Mouse (Mus musculus) CD8-positive naive resting alpha-beta T cell, adult 2 months (primary cell): ENCODE measurements around the gene B9d1.

Experiments
- DNase-seq, 2 experiments: peaks; one replicate each; pipeline ENCODE4 v3.0.0; 2022; ENCODE audit warnings: low read depth in 2 of 2, low spot score in 2 of 2

The B9d1 gene

GRCm38 (mm10) chr11:61487936-61488335 lies 17.0 kb upstream of the B9d1 start:
- no peak for DNase-seq

DNA sequence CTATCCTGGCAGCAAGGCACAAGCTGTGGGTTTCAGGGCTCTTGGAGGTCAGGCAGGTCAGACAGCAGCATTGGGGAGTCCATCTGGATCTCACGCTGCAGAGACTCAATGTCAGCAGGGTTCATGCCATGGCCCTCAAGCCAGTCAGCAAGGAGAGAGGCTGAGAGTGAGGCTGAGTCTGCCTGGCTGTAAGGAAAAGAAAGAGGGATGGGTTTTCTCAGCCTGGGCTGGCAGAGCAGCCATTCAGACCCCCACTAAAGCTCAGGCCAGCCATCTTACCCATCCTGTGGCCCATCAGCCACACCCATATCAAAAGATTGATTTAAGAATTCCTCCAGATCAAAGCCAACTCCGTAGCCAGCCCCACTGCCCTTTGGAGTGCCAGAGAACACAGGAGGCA lies 15.9 kb upstream of the B9d1 start:
- DNase-seq, result no peak

- no peak for DNase-seq
Measured at GRCm38 (mm10) chr11:61489874-61490273, 15.1 kb upstream of the B9d1 start.

GRCm38 (mm10) chr11:61490944-61491520 lies 13.9 kb upstream of the B9d1 start:
- no peak for DNase-seq

- DNase-seq, result no peak
Measured at GRCm38 (mm10) chr11:61492749-61493401, 12.1 kb upstream of the B9d1 start.

DNA sequence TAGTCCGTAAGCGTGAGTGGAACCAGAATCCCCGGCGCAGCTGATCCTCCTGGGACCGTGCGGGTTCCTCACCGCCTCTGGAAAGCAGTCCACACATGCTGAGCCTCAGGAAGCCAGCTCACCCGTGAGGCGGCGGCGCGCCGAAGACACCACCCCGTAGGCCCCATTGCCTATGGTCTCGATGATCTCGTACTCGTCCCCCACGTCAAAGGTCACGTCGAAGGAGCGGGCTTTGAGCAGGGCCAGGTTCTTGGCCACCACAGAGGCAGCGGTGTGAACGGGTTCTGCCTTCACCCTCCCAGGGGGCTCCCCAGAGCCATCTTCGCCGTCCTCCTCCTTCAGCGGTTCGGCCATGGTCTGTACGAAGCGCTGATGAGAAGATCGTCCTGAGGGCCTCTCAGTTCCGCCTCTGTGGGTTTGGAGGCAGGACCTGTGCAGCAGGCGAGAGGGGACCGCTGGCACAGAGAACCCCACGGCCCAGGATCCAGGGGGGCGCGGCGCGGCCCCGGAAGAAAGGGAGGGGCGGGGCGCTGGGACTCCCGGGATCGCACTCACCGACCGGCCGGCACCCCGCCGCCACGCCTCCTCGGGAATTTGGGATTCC lies 11.3 kb upstream of the B9d1 start:
- DNase-seq, result no peak

GRCm38 (mm10) chr11:61494129-61494997 lies 10.6 kb upstream of the B9d1 start, which contains the start of gene Mapk7:
Gene Mapk7, minus strand, starts transcription at chr11:61494406.
- DNase-seq, result peak; percentile 92

DNA sequence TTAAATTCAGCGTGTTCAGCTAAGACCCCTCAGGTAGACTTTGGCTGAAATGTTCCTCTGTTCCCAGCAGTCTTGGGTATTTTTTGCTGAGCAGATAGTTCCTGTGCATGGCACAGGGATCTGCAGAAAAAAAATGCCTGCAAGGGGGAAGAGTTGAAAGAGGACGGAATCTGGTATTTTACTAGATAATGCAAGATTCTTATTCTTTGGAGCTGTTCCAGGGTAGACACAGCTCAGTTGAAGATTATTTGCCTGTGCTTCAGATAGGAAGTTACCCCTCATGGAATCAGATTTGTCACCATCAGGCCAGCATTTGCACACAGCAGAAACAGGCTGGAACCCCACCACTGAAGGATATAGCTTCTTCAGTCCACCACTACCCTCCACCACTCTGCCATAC lies 9.4 kb upstream of the B9d1 start:
- no peak for DNase-seq

- no peak for DNase-seq
Measured at GRCm38 (mm10) chr11:61497490-61497889, 7.5 kb upstream of the B9d1 start.

DNA sequence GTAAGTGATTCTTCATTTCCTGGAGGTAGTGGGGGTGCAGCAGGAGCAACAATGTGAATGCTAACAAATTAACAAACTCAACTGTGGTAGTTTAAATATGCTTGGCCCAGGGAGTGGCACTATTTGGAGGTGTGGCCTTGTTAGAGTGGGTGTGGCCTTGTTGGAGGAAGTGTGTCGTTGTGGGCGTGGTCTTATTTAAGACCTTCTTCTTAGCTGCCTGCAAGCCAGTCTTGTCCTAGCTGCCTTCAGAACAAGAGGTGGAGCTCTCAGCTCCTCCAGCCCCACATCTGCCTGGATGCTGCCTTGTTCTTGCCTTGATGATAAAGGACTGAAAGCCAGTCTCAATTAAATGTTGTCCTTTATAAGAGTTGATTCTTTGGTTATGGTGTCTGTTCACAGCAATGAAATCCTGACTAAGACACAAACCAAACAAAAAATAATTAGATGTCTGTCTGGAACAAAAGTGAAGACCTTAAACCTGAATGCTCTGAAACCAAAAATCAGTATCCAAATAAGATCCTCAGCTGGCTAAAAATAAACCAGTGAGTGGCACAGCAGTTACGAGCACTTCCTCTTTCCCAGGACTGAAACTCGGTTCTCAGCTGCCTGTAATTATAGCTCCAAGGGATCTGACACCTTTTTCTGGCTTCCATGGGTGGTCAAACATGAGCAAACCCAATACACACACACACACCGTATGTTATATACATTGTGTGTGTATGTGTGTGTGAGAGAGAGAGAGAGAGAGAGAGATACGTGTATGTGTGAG lies 6.0 kb upstream of the B9d1 start:
- DNase-seq, result no peak

GRCm38 (mm10) chr11:61503933-61504332 lies 1.0 kb upstream of the B9d1 start:
- DNase-seq, result no peak

- no peak for DNase-seq
Measured at GRCm38 (mm10) chr11:61514953-61515352, 10.0 kb downstream of the B9d1 start.

GRCm38 (mm10) chr11:61517971-61518370 lies 13.0 kb downstream of the B9d1 start:
- no peak for DNase-seq

DNA sequence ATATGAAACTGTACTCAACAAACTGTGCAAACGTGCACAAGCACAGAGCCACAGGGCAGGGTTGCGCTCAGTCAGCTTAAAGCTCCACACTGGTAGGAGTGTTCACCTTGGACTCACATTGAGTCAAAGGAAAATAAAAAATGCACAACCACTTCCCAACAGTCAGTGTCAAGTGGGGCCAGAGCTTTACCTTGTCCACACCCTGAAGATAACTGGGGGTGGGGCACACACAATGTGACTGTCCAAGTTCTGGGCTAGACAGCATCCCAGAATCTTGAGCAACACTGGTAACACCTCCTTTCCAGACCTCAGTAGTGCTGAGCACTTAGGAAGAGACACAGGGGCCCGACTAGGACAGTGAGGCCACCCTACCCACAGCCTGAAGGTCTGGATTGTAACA lies 13.9 kb downstream of the B9d1 start:
- no peak for DNase-seq

DNA sequence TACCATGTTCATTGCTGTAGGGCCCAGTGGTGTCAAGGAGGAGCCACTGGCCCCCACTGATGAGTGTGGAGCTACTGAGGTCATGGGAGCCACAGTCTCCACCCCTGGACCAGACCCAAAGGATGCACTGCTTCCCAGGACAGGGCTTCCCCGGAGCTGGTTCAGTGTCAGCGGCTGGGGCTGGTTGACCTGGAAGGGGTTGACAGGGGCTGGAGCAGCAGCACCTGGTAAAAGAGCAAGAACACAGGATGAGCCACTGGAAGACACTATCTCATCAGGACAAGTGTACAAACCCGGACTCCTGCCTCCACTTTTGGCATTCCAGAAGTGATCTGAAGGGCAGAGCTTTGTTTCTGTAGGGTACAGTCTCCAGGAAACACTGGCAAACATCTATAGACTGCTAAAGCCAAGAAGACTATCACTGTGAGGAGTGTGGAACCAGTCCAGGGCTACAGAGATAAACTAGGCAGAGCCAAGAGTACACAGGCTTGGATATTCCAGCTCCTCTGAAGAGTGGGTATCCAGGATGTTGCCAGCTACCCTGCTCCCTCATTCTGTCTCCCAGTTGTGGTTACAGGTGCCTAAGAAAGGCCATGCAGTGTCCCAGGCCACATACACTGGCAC lies 14.7 kb downstream of the B9d1 start:
- no peak for DNase-seq

DNA sequence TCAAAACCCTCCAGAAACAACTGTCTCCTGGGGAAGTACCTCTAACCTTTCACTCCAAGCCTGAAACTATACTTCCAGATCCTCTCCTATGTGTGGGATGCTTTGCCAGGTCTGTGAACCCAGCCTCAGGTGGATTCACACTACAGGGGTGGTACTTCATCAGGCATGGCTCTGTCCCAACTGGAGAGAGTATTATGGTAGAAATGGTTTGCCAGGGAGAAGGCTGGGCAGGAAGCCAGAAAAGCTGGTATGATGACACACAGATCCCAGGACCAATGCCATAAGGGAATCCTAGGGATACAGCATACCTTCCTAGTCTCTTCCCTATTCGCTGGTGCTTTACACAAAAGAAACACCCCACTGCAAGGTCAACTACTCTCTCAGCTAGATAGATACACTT lies 21.9 kb downstream of the B9d1 start:
- DNase-seq, result no peak

- no peak for DNase-seq
Measured at GRCm38 (mm10) chr11:61529268-61529713, 24.3 kb downstream of the B9d1 start.

GRCm38 (mm10) chr11:61532820-61533219 lies 27.9 kb downstream of the B9d1 start:
- DNase-seq, result no peak

- DNase-seq, result no peak
Measured at GRCm38 (mm10) chr11:61533571-61533970, 28.6 kb downstream of the B9d1 start.

- DNase-seq, result no peak
Measured at GRCm38 (mm10) chr11:61535530-61535929, 30.6 kb downstream of the B9d1 start.
